In genomic region chr16:89954114-89954513, GRCm38 (mm10) we compare ENCODE assay signal across 14 mouse cellular contexts.
A peak's percentile ranks its signal among the peaks of the same experiment; 100 is the strongest.
DNase-seq lines count a peak whose midpoint lies in the region; ATAC-seq and TF ChIP-seq lines count a peak whose summit lies in the region.
"Had no signal": no experiment of that assay in that cellular context is flagged by ENCODE, and none has a peak within 500 bp of the region (broad histone marks: within the 10 kb centered on the region; RNA-seq: fewer than 3 reads in every experiment).

No protein-coding gene starts in this region.

- DNase-seq in heart, embryonic 10.5 days (ENCODE audit: low spot score): no peak
- no peak for DNase-seq in heart, adult 8-10 months (ENCODE audit: low spot score)
- DNase-seq in lung, postnatal 25 days (ENCODE audit: low spot score): no peak
- DNase-seq in limb, embryonic 10.5 days (ENCODE audit: low spot score): no peak
- DNase-seq in natural killer cell, adult 2 months (ENCODE audit: low spot score in 2 of 2): no peak
- no peak for DNase-seq in cerebellum, adult 2 months
- no peak for DNase-seq in thymus, postnatal 14 days
- DNase-seq: adrenal gland, postnatal 14 days; cerebellum, adult 18-20 months; right cerebral cortex, postnatal 14 days had no signal

- H3K9ac ChIP-seq in lung, embryonic 16.5 days (ENCODE audit: low read length): no peak overlapping the region
- H3K9ac ChIP-seq: neural tube, embryonic 12.5 days had no signal

- TF ChIP-seq CTCF in cerebellum, adult 2 months (IDR thresholded peaks at IDR 0.05; ENCODE audit: borderline replicate concordance, insufficient read depth, low read depth, low read length): no peak

- H3K4me3 ChIP-seq in heart, embryonic 10.5 days: no peak overlapping the region
- H3K4me3 ChIP-seq in lung, embryonic 16.5 days (ENCODE audit: low read length): no peak overlapping the region
- H3K4me3 ChIP-seq in limb, embryonic 10.5 days: no peak overlapping the region
- H3K4me3 ChIP-seq in cerebellum, adult 2 months (replicated peaks; ENCODE audit: insufficient read depth, low read depth, low read length): no peak overlapping the region
- H3K4me3 ChIP-seq: neural tube, embryonic 12.5 days had no signal

- TF ChIP-seq POLR2A in cerebellum, adult 2 months (IDR thresholded peaks at IDR 0.05; ENCODE audit: borderline replicate concordance, insufficient read depth, low read length): no peak

- ATAC-seq in lung, embryonic 16.5 days (ENCODE audit: low read depth): no peak

- peaks cover 3% of the 10 kb centered on the region; the same call in 1 of the 2 replicates for H3K27me3 ChIP-seq in heart, embryonic 10.5 days (ENCODE audit: insufficient read depth, poor library complexity, severe bottlenecking)
- no peaks in the 10 kb centered on the region for H3K27me3 ChIP-seq in lung, embryonic 16.5 days (ENCODE audit: control insufficient read depth, insufficient read depth, low read depth, low read length)
- H3K27me3 ChIP-seq in limb, embryonic 10.5 days (ENCODE audit: low read depth, poor library complexity, severe bottlenecking): no peaks in the 10 kb centered on the region
- H3K27me3 ChIP-seq in cerebellum, adult 2 months (ENCODE audit: control insufficient read depth, insufficient read depth, low read length): no peaks in the 10 kb centered on the region
- H3K27me3 ChIP-seq: CH12.LX; neural tube, embryonic 12.5 days had no signal

- H3K27ac ChIP-seq in heart, embryonic 10.5 days: peak overlapping the region; percentile 4; the same call in 1 of the 2 replicates
- peak overlapping the region; percentile 2; the same call in 1 of the 2 replicates for H3K27ac ChIP-seq in lung, embryonic 16.5 days (ENCODE audit: low read length)
- H3K27ac ChIP-seq in limb, embryonic 10.5 days: peak overlapping the region; percentile 39
- no peak overlapping the region for H3K27ac ChIP-seq in cerebellum, adult 2 months (ENCODE audit: insufficient read depth, low read length)
- H3K27ac ChIP-seq: neural tube, embryonic 12.5 days had no signal

- H3K4me2 ChIP-seq in lung, embryonic 16.5 days (ENCODE audit: low read depth, low read length): 0 out of 2 replicates have a peak overlapping the region, but pooled peaks have one; percentile 10
- H3K4me2 ChIP-seq: liver, embryonic 11.5 days; neural tube, embryonic 12.5 days had no signal

- H3K36me3 ChIP-seq in heart, embryonic 10.5 days: 0 out of 2 replicates have a peak, but pooled peaks cover 4% of the 10 kb centered on the region
- H3K36me3 ChIP-seq in lung, embryonic 16.5 days (ENCODE audit: control insufficient read depth, insufficient read depth, low read length): no peaks in the 10 kb centered on the region
- H3K36me3 ChIP-seq in limb, embryonic 10.5 days: peaks cover 28% of the 10 kb centered on the region

- 73% methylated on average over 1 of the region's 1 CpGs for WGBS in heart, embryonic 10.5 days
- 65% methylated on average over 1 of the region's 1 CpGs for WGBS in lung, embryonic 16.5 days
- 67% methylated on average over 1 of the region's 1 CpGs for WGBS in limb, embryonic 10.5 days
- WGBS in cerebellum, adult 2 months: 85% methylated on average over 1 of the region's 1 CpGs

- peaks cover 26% of the 10 kb centered on the region for H3K4me1 ChIP-seq in heart, embryonic 10.5 days
- peaks cover 23% of the 10 kb centered on the region for H3K4me1 ChIP-seq in lung, embryonic 16.5 days (replicated peaks; ENCODE audit: control insufficient read depth, insufficient read depth, low read length)
- peaks cover 46% of the 10 kb centered on the region for H3K4me1 ChIP-seq in limb, embryonic 10.5 days
- H3K4me1 ChIP-seq in cerebellum, adult 2 months (ENCODE audit: control insufficient read depth, insufficient read depth, low read length): peaks cover 36% of the 10 kb centered on the region

- H3K9me3 ChIP-seq in heart, embryonic 10.5 days: no peaks in the 10 kb centered on the region
- H3K9me3 ChIP-seq in lung, embryonic 16.5 days (ENCODE audit: control insufficient read depth, low read length): no peaks in the 10 kb centered on the region
- H3K9me3 ChIP-seq in limb, embryonic 10.5 days (replicated peaks): no peaks in the 10 kb centered on the region
- H3K9me3 ChIP-seq: neural tube, embryonic 12.5 days had no signal
